Mouse (Mus musculus): ENCODE measurements around the gene Oaz1.

DNA sequence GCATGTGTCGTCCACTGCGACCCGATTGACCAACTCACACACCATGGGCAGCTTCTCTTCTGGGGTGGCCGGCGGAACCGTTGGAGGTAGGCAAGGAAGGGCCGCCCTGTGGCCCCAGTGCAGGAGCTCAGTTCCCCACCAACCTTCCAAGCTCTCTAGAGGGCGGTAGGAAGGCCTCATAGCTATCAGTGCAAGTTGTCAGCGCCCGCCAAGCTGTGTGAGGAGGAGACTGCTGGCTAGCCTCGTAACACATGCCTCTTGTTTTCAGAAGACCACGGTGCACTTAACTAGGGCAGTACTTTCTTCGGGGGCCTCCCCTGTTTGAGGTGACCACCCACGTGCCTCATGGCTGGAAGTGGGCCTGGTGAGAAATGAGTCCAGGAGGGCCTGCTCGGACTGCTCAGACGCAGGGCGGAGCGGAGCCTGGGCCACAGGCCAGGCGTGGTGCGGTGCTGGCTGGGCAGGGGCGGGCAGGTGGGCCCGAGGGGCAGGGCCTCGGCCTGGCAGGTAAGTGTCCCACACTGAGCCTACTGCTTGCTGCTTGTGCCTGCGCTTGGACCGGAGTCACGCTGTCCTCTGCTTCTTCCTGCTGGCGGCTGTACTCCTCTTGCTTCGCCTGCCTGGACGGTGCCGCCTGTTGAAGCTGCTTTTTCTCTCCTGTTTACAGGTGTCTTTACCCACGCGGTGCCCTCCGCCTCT, 34.8 kb upstream of the Oaz1 start:
- TF ChIP-seq CTCF (IDR thresholded peaks at IDR 0.05; ENCODE audit: control insufficient read depth, insufficient read depth, insufficient read length) (no peak), USF1 (IDR thresholded peaks at IDR 0.05; ENCODE audit: low read depth) (no peak), CEBPB (IDR thresholded peaks at IDR 0.05; ENCODE audit: low read depth) (no peak), FOSL1 (IDR thresholded peaks at IDR 0.05; ENCODE audit: insufficient read depth, low read length, poor library complexity, severe bottlenecking) (no peak), MAX (IDR thresholded peaks at IDR 0.05) (no peak), MYOG (IDR thresholded peaks at IDR 0.05; ENCODE audit: control insufficient read depth, extremely low read depth, insufficient read length) (no peak)
